ENCODE assay signal across 8 mouse cellular contexts in genomic region chr13:55570286-55570973, GRCm38 (mm10). TPM values are rescaled to one million over a fixed set of nuclear protein-coding genes. Genes with fewer than 3 reads are reported as not detected.
DNase-seq lines count a peak whose midpoint lies in the region; ATAC-seq lines count a peak whose summit lies in the region.

No protein-coding gene starts in this region.

- H3K27me3 ChIP-seq in liver, embryonic 11.5 days (replicated peaks; ENCODE audit: control insufficient read depth, insufficient read depth, low read length) = no peaks in the 10 kb centered on the region

- H3K9me3 ChIP-seq in liver, embryonic 11.5 days (ENCODE audit: control insufficient read depth, low read length) = no peaks in the 10 kb centered on the region

- H3K4me3 ChIP-seq in liver, embryonic 11.5 days (ENCODE audit: low read depth, low read length) = peak overlapping the region; percentile 81

- H3K27ac ChIP-seq in liver, embryonic 11.5 days (ENCODE audit: low read depth, low read length) = peak overlapping the region; percentile 81

- peak; percentile 34 for DNase-seq in urinary bladder, postnatal 25 days (ENCODE audit: low spot score)
- no peak for DNase-seq in urinary bladder, adult 2 months (ENCODE audit: low spot score)
- peak; percentile 70 for DNase-seq in cerebellum, adult 9-11 months
- DNase-seq in frontal cortex, postnatal 10 days (ENCODE audit: low spot score in 2 of 2) = peak; percentile 27 to 38
- DNase-seq in liver, embryonic 11.5 days (ENCODE audit: low spot score) = peak; percentile 62
- DNase-seq in neural tube, embryonic 10.5 days (ENCODE audit: extremely low spot score, low spot score) = peak; percentile 52
- DNase-seq in T-cell, adult 2 months (ENCODE audit: low spot score) = no peak

- ATAC-seq in inflammation-experienced regulatory T-cells, adult 6 months = peak; percentile 9
- peak; percentile 71 for ATAC-seq in liver, embryonic 11.5 days (replicated peaks; ENCODE audit: low FRiP score)

- H3K4me1 ChIP-seq in liver, embryonic 11.5 days (replicated peaks; ENCODE audit: control insufficient read depth, insufficient read depth, low read length) = peaks cover 11% of the 10 kb centered on the region

- under 1% methylated on average over 47 of the region's 47 CpGs for WGBS in liver, embryonic 11.5 days

- peak overlapping the region; percentile 95 for H3K9ac ChIP-seq in liver, embryonic 11.5 days (ENCODE audit: low read depth, low read length)

- H3K36me3 ChIP-seq in liver, embryonic 11.5 days (ENCODE audit: control insufficient read depth, insufficient read depth, low read length) = peaks cover 6% of the 10 kb centered on the region; the same call in 1 of the 2 replicates

- H3K4me2 ChIP-seq in liver, embryonic 11.5 days = peak overlapping the region; percentile 95

RNA-seq across cellular contexts. Expression of gene Fam193b, which starts 0.5 kb away (rescaled TPM):
- polyA plus RNA-seq in urinary bladder, adult 2 months (2012; rRNA removed) = 86.0 and 97.9 TPM in 2 replicates
- 10 to 100 TPM; 16.4 to 40.7 (median 37.3) TPM for polyA plus RNA-seq in inflammation-experienced regulatory T-cells, adult 6 months (2017; shearing (Covaris generic))
- 18.7 and 25.3 TPM in 2 replicates for polyA plus RNA-seq in liver, embryonic 11.5 days (2014; fragmentation: Nextera tagmentation; extraction: Ambion mirVana)

RNA-seq across cellular contexts. Expression of gene Tmed9, which starts 3.1 kb away (rescaled TPM):
- polyA plus RNA-seq in urinary bladder, adult 2 months (2012; rRNA removed) = 136 and 157 TPM in 2 replicates
- 100 to 1,000 TPM; 184 to 286 (median 269) TPM for polyA plus RNA-seq in inflammation-experienced regulatory T-cells, adult 6 months (2017; shearing (Covaris generic))
- 58.7 and 61.9 TPM in 2 replicates for polyA plus RNA-seq in liver, embryonic 11.5 days (2014; fragmentation: Nextera tagmentation; extraction: Ambion mirVana)

RNA-seq across cellular contexts. Expression of gene B4galt7, which starts 29.3 kb away (rescaled TPM):
- 17.7 and 22.1 TPM in 2 replicates for polyA plus RNA-seq in urinary bladder, adult 2 months (2012; rRNA removed)
- 10 to 100 TPM; 24.5 to 35.8 (median 25.1) TPM for polyA plus RNA-seq in inflammation-experienced regulatory T-cells, adult 6 months (2017; shearing (Covaris generic))
- 16.0 and 16.4 TPM in 2 replicates for polyA plus RNA-seq in liver, embryonic 11.5 days (2014; fragmentation: Nextera tagmentation; extraction: Ambion mirVana)

RNA-seq across cellular contexts. Expression of gene Ddx41, which starts 34.0 kb away (rescaled TPM):
- 45.1 and 51.6 TPM in 2 replicates for polyA plus RNA-seq in urinary bladder, adult 2 months (2012; rRNA removed)
- polyA plus RNA-seq in inflammation-experienced regulatory T-cells, adult 6 months (2017; shearing (Covaris generic)) = 10 to 100 TPM; 41.7 to 61.0 (median 54.6) TPM
- polyA plus RNA-seq in liver, embryonic 11.5 days (2014; fragmentation: Nextera tagmentation; extraction: Ambion mirVana) = 62.9 and 64.6 TPM in 2 replicates

RNA-seq across cellular contexts. Expression of gene Dok3, which starts 41.3 kb away (rescaled TPM):
- 5.1 and 6.9 TPM in 2 replicates for polyA plus RNA-seq in urinary bladder, adult 2 months (2012; rRNA removed)
- 1 to 10 TPM in 2 of 3 experiments, under 1 TPM in 1; 0.93 to 1.1 (median 1.1) TPM for polyA plus RNA-seq in inflammation-experienced regulatory T-cells, adult 6 months (2017; shearing (Covaris generic))
- 4.3 and 6.0 TPM in 2 replicates for polyA plus RNA-seq in liver, embryonic 11.5 days (2014; fragmentation: Nextera tagmentation; extraction: Ambion mirVana)

Comparison
In these comparisons a context has a peak if more than half of its experiments do, and no peak if none do; other contexts are left out.
1. DNase-seq: peak in urinary bladder, postnatal 25 days (single experiment), cerebellum, adult 9-11 months (single experiment), frontal cortex, postnatal 10 days (2 of 2), liver, embryonic 11.5 days (single experiment) and neural tube, embryonic 10.5 days (single experiment); none in urinary bladder, adult 2 months (single experiment) and T-cell, adult 2 months (single experiment).